Mouse (Mus musculus): ENCODE data around the gene Satb2. TPM values are rescaled to one million over a fixed set of nuclear protein-coding genes. Genes with fewer than 3 reads are reported as not detected.

Satb2 gene
- 0.16 TPM for polyA plus RNA-seq (2014; fragmentation: Illumina TruSeq; extraction: RNeasy Lipid Tissue Mini Kit (QIAGEN cat#74804); ENCODE audit: low read depth, low replicate concordance)

GRCm38 (mm10) chr1:56978151-56978700 lies at the start of gene Satb2:
Gene Satb2, minus strand, starts transcription at chr1:56978650.

Data from liver, adult 10 weeks (tissue).